Comparison of ENCODE assay signal across 15 mouse cellular contexts in the genomic region with DNA sequence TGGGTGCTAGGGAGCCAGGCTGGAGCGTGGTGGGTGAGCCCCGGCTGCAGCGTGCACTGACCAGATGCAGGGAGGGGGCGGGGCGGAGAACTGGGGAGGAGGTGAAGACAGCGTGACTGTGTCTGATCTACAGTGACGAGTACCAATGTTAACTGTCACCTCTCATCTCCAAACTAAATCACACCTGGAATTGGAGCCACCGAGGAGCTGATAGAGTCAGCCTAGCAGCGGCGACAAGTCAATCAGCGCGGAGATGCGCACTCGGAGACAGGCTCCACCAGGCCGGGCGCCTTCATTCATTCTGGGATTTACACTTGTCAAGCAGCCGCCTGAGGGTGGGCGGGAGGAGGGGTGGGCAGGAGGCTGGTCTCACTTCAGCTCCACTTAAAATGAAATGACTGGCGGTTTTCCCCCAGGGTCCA. TPM values are rescaled to one million over a fixed set of nuclear protein-coding genes. Genes with fewer than 3 reads are reported as not detected.
DNase-seq lines count a peak whose midpoint lies in the region; ATAC-seq lines count a peak whose summit lies in the region.
"Had no signal": no experiment of that assay in that cellular context is flagged by ENCODE, and none has a peak within 500 bp of the region (broad histone marks: within the 10 kb centered on the region; RNA-seq: fewer than 3 reads in every experiment).

No protein-coding gene starts in this region.

- no peaks in the 10 kb centered on the region for H3K4me1 ChIP-seq in heart, embryonic 13.5 days
- H3K4me1 ChIP-seq in embryonic facial prominence, embryonic 10.5 days = peaks cover 10% of the 10 kb centered on the region
- H3K4me1 ChIP-seq in hindbrain, embryonic 12.5 days = peaks cover 19% of the 10 kb centered on the region
- H3K4me1 ChIP-seq in midbrain, embryonic 15.5 days = peaks cover 35% of the 10 kb centered on the region
- H3K4me1 ChIP-seq: intestine, embryonic 15.5 days; limb, embryonic 13.5 days; megakaryocyte, embryonic 14.5 days had no signal

- no peak overlapping the region for H3K4me3 ChIP-seq in heart, embryonic 13.5 days
- H3K4me3 ChIP-seq in embryonic facial prominence, embryonic 10.5 days = peak overlapping the region; percentile 38
- no peak overlapping the region for H3K4me3 ChIP-seq in hindbrain, embryonic 12.5 days
- H3K4me3 ChIP-seq in midbrain, embryonic 15.5 days = peak overlapping the region; percentile 25
- H3K4me3 ChIP-seq: intestine, embryonic 15.5 days; limb, embryonic 13.5 days; megakaryocyte, embryonic 14.5 days had no signal

- no peak for DNase-seq in heart, adult 9 months (ENCODE audit: low spot score in 2 of 2)
- DNase-seq in embryonic facial prominence, embryonic 10.5 days (ENCODE audit: low spot score) = peak; percentile 31
- DNase-seq in spleen, postnatal 36 days (ENCODE audit: low spot score in 2 of 2) = no peak
- no peak for DNase-seq in right cerebral cortex, adult 2 months (ENCODE audit: low spot score in 2 of 2)
- DNase-seq in urinary bladder, postnatal 10 days (ENCODE audit: low spot score) = no peak
- DNase-seq: cerebellum, postnatal 36 days; kidney, postnatal 25 days; layer of hippocampus, postnatal 36 days; lung, adult 2 months had no signal

- H3K4me2 ChIP-seq in heart, embryonic 13.5 days = 0 out of 2 replicates have a peak overlapping the region, but pooled peaks have one; percentile 13
- H3K4me2 ChIP-seq in hindbrain, embryonic 12.5 days (replicated peaks) = peak overlapping the region; percentile 42
- H3K4me2 ChIP-seq in midbrain, embryonic 15.5 days = peak overlapping the region; percentile 47
- H3K4me2 ChIP-seq: intestine, embryonic 15.5 days; limb, embryonic 13.5 days had no signal

- WGBS in heart, embryonic 13.5 days = 3% methylated on average over 19 of the region's 19 CpGs
- WGBS in embryonic facial prominence, embryonic 10.5 days = 1% methylated on average over 19 of the region's 19 CpGs
- 2% methylated on average over 19 of the region's 19 CpGs for WGBS in hindbrain, embryonic 12.5 days
- 2% methylated on average over 19 of the region's 19 CpGs for WGBS in midbrain, embryonic 15.5 days

- H3K27me3 ChIP-seq in heart, embryonic 13.5 days (replicated peaks) = peaks cover 66% of the 10 kb centered on the region
- peaks cover 75% of the 10 kb centered on the region for H3K27me3 ChIP-seq in embryonic facial prominence, embryonic 10.5 days (replicated peaks; ENCODE audit: low read depth, poor library complexity, severe bottlenecking)
- peaks cover 70% of the 10 kb centered on the region for H3K27me3 ChIP-seq in hindbrain, embryonic 12.5 days
- peaks cover 24% of the 10 kb centered on the region for H3K27me3 ChIP-seq in midbrain, embryonic 15.5 days (replicated peaks)

- no peak for ATAC-seq in heart, embryonic 13.5 days (ENCODE audit: extremely low read depth, insufficient number of reproducible peaks, low FRiP score, low TSS enrichment)
- ATAC-seq in hindbrain, embryonic 12.5 days (ENCODE audit: low FRiP score) = peak; percentile 47
- peak; percentile 7; the same call in 1 of the 2 replicates for ATAC-seq in midbrain, embryonic 15.5 days (replicated peaks)
- ATAC-seq: intestine, embryonic 15.5 days had no signal

- H3K36me3 ChIP-seq in heart, embryonic 13.5 days = no peaks in the 10 kb centered on the region
- H3K36me3 ChIP-seq in embryonic facial prominence, embryonic 10.5 days (replicated peaks) = no peaks in the 10 kb centered on the region
- H3K36me3 ChIP-seq in hindbrain, embryonic 12.5 days = no peaks in the 10 kb centered on the region
- H3K36me3 ChIP-seq in midbrain, embryonic 15.5 days (replicated peaks) = no peaks in the 10 kb centered on the region
- H3K36me3 ChIP-seq: intestine, embryonic 15.5 days; limb, embryonic 13.5 days had no signal

- H3K27ac ChIP-seq in heart, embryonic 13.5 days (replicated peaks) = no peak overlapping the region
- no peak overlapping the region for H3K27ac ChIP-seq in embryonic facial prominence, embryonic 10.5 days (replicated peaks)
- no peak overlapping the region for H3K27ac ChIP-seq in hindbrain, embryonic 12.5 days
- no peak overlapping the region for H3K27ac ChIP-seq in midbrain, embryonic 15.5 days
- H3K27ac ChIP-seq: intestine, embryonic 15.5 days; limb, embryonic 13.5 days had no signal

- H3K9me3 ChIP-seq in heart, embryonic 13.5 days = no peaks in the 10 kb centered on the region
- no peaks in the 10 kb centered on the region for H3K9me3 ChIP-seq in embryonic facial prominence, embryonic 10.5 days
- no peaks in the 10 kb centered on the region for H3K9me3 ChIP-seq in hindbrain, embryonic 12.5 days (replicated peaks)
- H3K9me3 ChIP-seq in midbrain, embryonic 15.5 days = no peaks in the 10 kb centered on the region
- H3K9me3 ChIP-seq: intestine, embryonic 15.5 days; limb, embryonic 13.5 days had no signal

- H3K9ac ChIP-seq in heart, embryonic 13.5 days = no peak overlapping the region
- H3K9ac ChIP-seq in hindbrain, embryonic 12.5 days = peak overlapping the region; percentile 10; the same call in 1 of the 2 replicates
- peak overlapping the region; percentile 29 for H3K9ac ChIP-seq in midbrain, embryonic 15.5 days
- H3K9ac ChIP-seq: intestine, embryonic 15.5 days; limb, embryonic 13.5 days had no signal

RNA-seq across cellular contexts. Expression of gene Gpatch2l, which starts 30.5 kb away (rescaled TPM):
- 10.4 and 11.1 TPM in 2 replicates for polyA plus RNA-seq in heart, embryonic 13.5 days (2015; fragmentation: Nextera tagmentation; extraction: Ambion mirVana)
- 16.5 and 16.8 TPM in 2 replicates for polyA plus RNA-seq in embryonic facial prominence, embryonic 10.5 days (2016; fragmentation: Nextera tagmentation; extraction: Ambion mirVana)
- polyA plus RNA-seq in hindbrain, embryonic 12.5 days (2016; fragmentation: Nextera tagmentation; extraction: Ambion mirVana) = 23.5 and 24.6 TPM in 2 replicates
- 31.2 and 32.4 TPM in 2 replicates for polyA plus RNA-seq in midbrain, embryonic 15.5 days (2015; fragmentation: Nextera tagmentation; extraction: Ambion mirVana)

Comparison
In these comparisons a context has a peak if more than half of its experiments do, and no peak if none do; other contexts are left out.
1. H3K4me3 ChIP-seq: peak in embryonic facial prominence, embryonic 10.5 days (single experiment) and midbrain, embryonic 15.5 days (single experiment); none in heart, embryonic 13.5 days (single experiment) and hindbrain, embryonic 12.5 days (single experiment).
2. Peak in every context shown above with its lines, with median percentiles within 50 percentile points of each other: H3K4me2 ChIP-seq.